8 mouse cellular contexts compared by ENCODE assay signal in genomic region chr17:56629800-56630781, GRCm38 (mm10). TPM values are rescaled to one million over a fixed set of nuclear protein-coding genes. Genes with fewer than 3 reads are reported as not detected.
DNase-seq lines count a peak whose midpoint lies in the region; ATAC-seq and TF ChIP-seq lines count a peak whose summit lies in the region.
"Not testable (repeated sequence)": the region's sequence is repeated elsewhere in the genome, so short reads cannot be mapped to it uniquely, and the experiment has no call there.
"Had no signal": no experiment of that assay in that cellular context is flagged by ENCODE, and none has a peak within 500 bp of the region (broad histone marks: within the 10 kb centered on the region; RNA-seq: fewer than 3 reads in every experiment).

No protein-coding gene starts in this region.

- not testable (repeated sequence) for ATAC-seq in midbrain, embryonic 11.5 days (ENCODE audit: low FRiP score)

- TF ChIP-seq POLR2A in CH12.LX (IDR thresholded peaks at IDR 0.05; ENCODE audit: low read depth, low read length) = peak; percentile 71
- TF ChIP-seq POLR2A in MEL (IDR thresholded peaks at IDR 0.05; ENCODE audit: control insufficient read depth in 1 of 2, insufficient read depth in 1 of 2, low read depth in 1 of 2, low read length in 2 of 2, poor library complexity in 1 of 2) = peak in 1 of 2 experiments; percentile 61; a peak in 1 of 4 replicates

- TF ChIP-seq EP300 in CH12.LX (IDR thresholded peaks at IDR 0.05; ENCODE audit: low read length) = not testable (repeated sequence)
- 0 out of 4 replicates have a peak, but pooled peaks of 1 of the 2 experiments have one; percentile 33 for TF ChIP-seq EP300 in MEL (IDR thresholded peaks at IDR 0.05; ENCODE audit: low read depth in 1 of 2, low read length in 2 of 2)

- H3K9ac ChIP-seq in CH12.LX (ENCODE audit: insufficient read depth, low read depth) (peak overlapping the region; percentile 99), MEL (ENCODE audit: control insufficient read depth, low read depth, low read length, poor library complexity, severe bottlenecking) (peak overlapping the region; percentile 88)
- not testable (repeated sequence) for H3K9ac ChIP-seq in midbrain, embryonic 11.5 days (ENCODE audit: low read length)

- dilution Hi-C loops in CH12.LX (cut with MboI; ENCODE audit: extremely low pct_ligation_motif_present, extremely low pct_unique_long_range_greater_than_20kb, low sequenced_read_pairs) = not testable (repeated sequence)

- H3K4me1 ChIP-seq in CH12.LX (ENCODE audit: control insufficient read depth in 1 of 2, insufficient read depth in 2 of 2) (peaks cover 18 to 67% of the 10 kb centered on the region in 2 experiments), MEL (ENCODE audit: control insufficient read depth in 1 of 2, insufficient read depth in 2 of 2, low read length in 2 of 2) (peaks cover 2 to 22% of the 10 kb centered on the region in 2 experiments; a peak in 3 of 4 replicates)
- H3K4me1 ChIP-seq in erythroblast, embryonic 14.5 days (ENCODE audit: control insufficient read depth) = peaks cover 32% of the 10 kb centered on the region
- not testable (repeated sequence) for H3K4me1 ChIP-seq in midbrain, embryonic 11.5 days (ENCODE audit: control insufficient read depth, insufficient read depth, low read length)

- not testable (repeated sequence) for TF ChIP-seq CTCF in CH12.LX (conservative IDR thresholded peaks at IDR 0.05 in 1 of 2, IDR thresholded peaks at IDR 0.05 in 1 of 2; ENCODE audit: low read depth in 2 of 2, low read length in 2 of 2); MEL (IDR thresholded peaks at IDR 0.05 in 2 of 3, conservative IDR thresholded peaks at IDR 0.05 in 1 of 3; ENCODE audit: control insufficient read depth in 1 of 3, insufficient read depth in 1 of 3, low read depth in 2 of 3, low read length in 3 of 3, poor library complexity in 1 of 3, severe bottlenecking in 1 of 3)

- not testable (repeated sequence) for TF ChIP-seq RAD21 in CH12.LX (IDR thresholded peaks at IDR 0.05; ENCODE audit: low read depth, low read length); MEL (IDR thresholded peaks at IDR 0.05; ENCODE audit: low read depth, low read length)

- DNase-seq in 3134 (ENCODE audit: extremely low read depth, insufficient read length, low spot score) = peak; percentile 50
- DNase-seq in CH12.LX (ENCODE audit: extremely low read depth) = peak; percentile 71
- peak; percentile 88 for DNase-seq in MEL (ENCODE audit: low read depth, low spot score)
- DNase-seq in R1 (ENCODE audit: low read depth, low spot score) = peak; percentile 28
- peak; percentile 20 for DNase-seq in cerebellum, adult 11-12 months
- DNase-seq in midbrain, embryonic 11.5 days (ENCODE audit: low spot score, missing footprints) = peak; percentile 54

- not testable (repeated sequence) for H3K27me3 ChIP-seq in CH12.LX (replicated peaks); MEL (ENCODE audit: control insufficient read depth in 1 of 2, insufficient read depth in 2 of 2, low read length in 2 of 2); midbrain, embryonic 11.5 days (ENCODE audit: control insufficient read depth, insufficient read depth, low read length)
- peaks cover 24% of the 10 kb centered on the region for H3K27me3 ChIP-seq in erythroblast, embryonic 14.5 days (ENCODE audit: control insufficient read depth)

- in situ Hi-C loops in CH12.LX (cut with MboI; ENCODE audit: low pct_ligation_motif_present, low pct_unique_long_range_greater_than_20kb, low sequenced_read_pairs) = not testable (repeated sequence)

- H3K9me3 ChIP-seq in CH12.LX (replicated peaks; ENCODE audit: low read length); MEL (replicated peaks; ENCODE audit: insufficient read depth, low read length); erythroblast, embryonic 14.5 days (ENCODE audit: control insufficient read depth, low read length); midbrain, embryonic 11.5 days (ENCODE audit: control insufficient read depth, low read length): not testable (repeated sequence)

- H3K27ac ChIP-seq in CH12.LX (ENCODE audit: insufficient read depth, low read depth) = peak overlapping the region; percentile 84
- H3K27ac ChIP-seq in MEL (ENCODE audit: control insufficient read depth, low read depth, low read length) = peak overlapping the region; percentile 77
- H3K27ac ChIP-seq in midbrain, embryonic 11.5 days (ENCODE audit: low read depth, low read length) = not testable (repeated sequence)

- H3K79me2 ChIP-seq in CH12.LX (replicated peaks; ENCODE audit: control insufficient read depth, extremely low read depth, insufficient read depth, poor library complexity, severe bottlenecking) = peaks cover 21% of the 10 kb centered on the region
- peaks cover 18% of the 10 kb centered on the region for H3K79me2 ChIP-seq in MEL (ENCODE audit: control insufficient read depth, insufficient read depth, low read length, poor library complexity)

- H3K4me3 ChIP-seq in CH12.LX (replicated peaks in 1 of 3; ENCODE audit: low read depth in 2 of 3, low read length in 2 of 3, poor library complexity in 1 of 3) (peak overlapping the region; percentile 61 to 93 (median 76)), MEL (ENCODE audit: control insufficient read depth in 1 of 2, insufficient read depth in 1 of 2, low read depth in 2 of 2, low read length in 2 of 2) (peak overlapping the region; percentile 79 to 97)
- H3K4me3 ChIP-seq in erythroblast, embryonic 14.5 days (replicated peaks) = peak overlapping the region; percentile 29
- H3K4me3 ChIP-seq in midbrain, embryonic 11.5 days (ENCODE audit: low read depth, low read length) = not testable (repeated sequence)

- H3K4me2 ChIP-seq in CH12.LX (ENCODE audit: insufficient read depth, low read depth, poor library complexity, severe bottlenecking) = peak overlapping the region; percentile 73
- not testable (repeated sequence) for H3K4me2 ChIP-seq in midbrain, embryonic 11.5 days

- WGBS in midbrain, embryonic 11.5 days = 91% methylated on average over 25 of the region's 27 CpGs

- not testable (repeated sequence) for H3K36me3 ChIP-seq in CH12.LX (replicated peaks in 1 of 2; ENCODE audit: control insufficient read depth in 1 of 2, insufficient read depth in 1 of 2, low read length in 1 of 2); MEL (ENCODE audit: control insufficient read depth in 1 of 2, insufficient read depth in 2 of 2, low read length in 2 of 2); erythroblast, embryonic 14.5 days (ENCODE audit: control insufficient read depth); midbrain, embryonic 11.5 days (ENCODE audit: control insufficient read depth, insufficient read depth, low read length)

TF ChIP-seq in CH12.LX, 34 proteins besides CTCF, POLR2A, EP300 and RAD21 (continues in another document):
- peak; percentile 72 for TF ChIP-seq NRF1 (IDR thresholded peaks at IDR 0.05; ENCODE audit: low read depth, low read length)

TF ChIP-seq in MEL, 35 proteins besides CTCF, POLR2A, EP300 and RAD21 (continues in another document):
- TF ChIP-seq NELFE (IDR thresholded peaks at IDR 0.05; ENCODE audit: low read depth, low read length) = peak; percentile 54
- peak; percentile 89 for TF ChIP-seq ETS1 (IDR thresholded peaks at IDR 0.05; ENCODE audit: low read depth, low read length)

RNA-seq across cellular contexts. Expression of gene Catsperd, which starts 2.1 kb away (rescaled TPM):
- total RNA-seq in CH12.LX (2012; rRNA removed) = 0.21 and 0.25 TPM in 2 replicates
- 0.16 and 0.49 TPM in 2 replicates for total RNA-seq in CH12.LX (2014; rRNA removed)
- polyA plus RNA-seq in CH12.LX (2012; ENCODE audit: insufficient read length, low read depth) = 0.36 and 0.45 TPM in 2 replicates
- 0.33 and 0.46 TPM in 2 replicates for total RNA-seq in MEL (2012; rRNA removed)
- polyA plus RNA-seq in MEL (2012; ENCODE audit: insufficient read depth in 1 of 2, insufficient read length in 2 of 2, low read depth in 1 of 2, low replicate concordance in 2 of 2, missing spikeins in 1 of 2) = 1 to 10 TPM in 1 of 2 experiments, not detected in 1; 1.1 TPM
- polyA plus RNA-seq in erythroblast, embryonic 14.5 days (2012) = not detected in 2 replicates
- polyA plus RNA-seq in midbrain, embryonic 11.5 days (2014; fragmentation: Nextera tagmentation; extraction: Ambion mirVana) = 0.93 and 0.95 TPM in 2 replicates
- total RNA-seq: G1E had no signal
- polyA plus RNA-seq: G1E had no signal

RNA-seq across cellular contexts. Expression of gene Lonp1, which starts 3.4 kb away (rescaled TPM):
- 115 and 151 TPM in 2 replicates for total RNA-seq in CH12.LX (2012; rRNA removed)
- total RNA-seq in CH12.LX (2014; rRNA removed) = 65.4 and 69.6 TPM in 2 replicates
- 99.4 and 112 TPM in 2 replicates for polyA plus RNA-seq in CH12.LX (2012; ENCODE audit: insufficient read length, low read depth)
- 162 and 203 TPM in 2 replicates for total RNA-seq in MEL (2012; rRNA removed)
- polyA plus RNA-seq in MEL (2012; ENCODE audit: insufficient read depth in 1 of 2, insufficient read length in 2 of 2, low read depth in 1 of 2, low replicate concordance in 2 of 2, missing spikeins in 1 of 2) = 100 to 1,000 TPM; 197 to 296 TPM
- polyA plus RNA-seq in erythroblast, embryonic 14.5 days (2012) = 6.7 TPM in 2 replicates
- 44.6 and 48.9 TPM in 2 replicates for polyA plus RNA-seq in midbrain, embryonic 11.5 days (2014; fragmentation: Nextera tagmentation; extraction: Ambion mirVana)

RNA-seq across cellular contexts. Expression of gene Rpl36, which starts 16.9 kb away (rescaled TPM):
- total RNA-seq in CH12.LX (2012; rRNA removed) = 4,187 and 4,995 TPM in 2 replicates
- total RNA-seq in CH12.LX (2014; rRNA removed) = 1,342 and 1,734 TPM in 2 replicates
- polyA plus RNA-seq in CH12.LX (2012; ENCODE audit: insufficient read length, low read depth) = 1,364 and 1,412 TPM in 2 replicates
- total RNA-seq in MEL (2012; rRNA removed) = 3,804 and 3,914 TPM in 2 replicates
- 1,000 to 10,000 TPM in 1 of 2 experiments, not detected in 1; 2,385 TPM for polyA plus RNA-seq in MEL (2012; ENCODE audit: insufficient read depth in 1 of 2, insufficient read length in 2 of 2, low read depth in 1 of 2, low replicate concordance in 2 of 2, missing spikeins in 1 of 2)
- 810 and 1,011 TPM in 2 replicates for polyA plus RNA-seq in erythroblast, embryonic 14.5 days (2012)
- 1,209 and 1,332 TPM in 2 replicates for polyA plus RNA-seq in midbrain, embryonic 11.5 days (2014; fragmentation: Nextera tagmentation; extraction: Ambion mirVana)

RNA-seq across cellular contexts. Expression of gene 2410015M20Rik, which starts 20.5 kb away (rescaled TPM):
- total RNA-seq in CH12.LX (2012; rRNA removed) (249 and 272 TPM in 2 replicates), CH12.LX (2014; rRNA removed) (154 TPM in 2 replicates), MEL (2012; rRNA removed) (281 and 334 TPM in 2 replicates)
- polyA plus RNA-seq in CH12.LX (2012; ENCODE audit: insufficient read length, low read depth) (178 and 202 TPM in 2 replicates), MEL (2012; ENCODE audit: insufficient read depth in 1 of 2, insufficient read length in 2 of 2, low read depth in 1 of 2, low replicate concordance in 2 of 2, missing spikeins in 1 of 2) (100 to 1,000 TPM in 1 of 2 experiments, not detected in 1; 274 TPM)
- polyA plus RNA-seq in erythroblast, embryonic 14.5 days (2012) = 21.4 and 25.5 TPM in 2 replicates
- 182 and 195 TPM in 2 replicates for polyA plus RNA-seq in midbrain, embryonic 11.5 days (2014; fragmentation: Nextera tagmentation; extraction: Ambion mirVana)

RNA-seq across cellular contexts. Expression of gene Ranbp3, which starts 43.0 kb away (rescaled TPM):
- total RNA-seq in CH12.LX (2012; rRNA removed) = 77.9 and 91.6 TPM in 2 replicates
- total RNA-seq in CH12.LX (2014; rRNA removed) = 71.5 and 79.5 TPM in 2 replicates
- polyA plus RNA-seq in CH12.LX (2012; ENCODE audit: insufficient read length, low read depth) = 86.0 and 86.8 TPM in 2 replicates
- total RNA-seq in MEL (2012; rRNA removed) = 123 and 137 TPM in 2 replicates
- 100 to 1,000 TPM in 1 of 2 experiments, not detected in 1; 150 TPM for polyA plus RNA-seq in MEL (2012; ENCODE audit: insufficient read depth in 1 of 2, insufficient read length in 2 of 2, low read depth in 1 of 2, low replicate concordance in 2 of 2, missing spikeins in 1 of 2)
- polyA plus RNA-seq in erythroblast, embryonic 14.5 days (2012) = 16.4 and 17.4 TPM in 2 replicates
- polyA plus RNA-seq in midbrain, embryonic 11.5 days (2014; fragmentation: Nextera tagmentation; extraction: Ambion mirVana) = 108 and 112 TPM in 2 replicates

Comparison
In these comparisons a context has a peak if more than half of its experiments do, and no peak if none do; other contexts are left out.
1. DNase-seq: peak in every context shown above with its lines; median percentile 88 in MEL; 71 in CH12.LX; 54 in midbrain, embryonic 11.5 days; 50 in 3134; 28 in R1; 20 in cerebellum, adult 11-12 months.